Mouse (Mus musculus): ENCODE data around the gene Tnrc6b. TPM values are rescaled to one million over a fixed set of nuclear protein-coding genes. Genes with fewer than 3 reads are reported as not detected.

The Tnrc6b gene
- total and polyA plus RNA-seq, 3 experiments = 7.8 to 13.9 (median 8.0) TPM

DNA sequence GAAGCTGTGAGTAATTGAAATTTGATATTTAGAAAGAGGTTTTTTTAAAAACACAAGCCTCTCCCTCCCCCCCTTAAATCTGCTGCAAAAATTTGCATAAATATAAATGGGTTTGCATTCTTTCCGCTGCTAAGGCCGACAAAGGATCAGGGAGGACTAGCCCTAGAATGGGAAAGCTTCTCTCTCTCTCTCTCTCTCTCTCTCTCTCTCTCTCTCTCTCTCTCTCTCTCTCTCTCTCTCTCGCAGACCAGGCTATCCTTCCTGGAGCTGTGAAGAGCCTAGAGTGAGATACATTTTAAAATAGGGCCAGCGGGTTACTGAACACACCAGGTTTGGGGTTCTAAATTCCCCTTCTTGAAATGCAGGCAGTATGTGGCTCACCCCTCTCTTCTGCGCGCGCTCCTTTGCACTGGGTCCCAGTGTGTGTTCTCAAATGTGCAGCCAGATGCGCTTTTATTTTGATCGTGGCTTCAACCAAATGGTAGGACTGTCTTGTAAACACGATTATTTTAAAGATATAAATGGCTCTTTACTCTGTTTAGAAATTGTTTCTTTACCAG, 88.0 kb downstream of the Tnrc6b start (continued):
- TF ChIP-seq ETS1 (IDR thresholded peaks at IDR 0.05; ENCODE audit: low read depth, low read length) = peak; percentile 36; the same call in 1 of the 2 replicates
- TF ChIP-seq MAZ (IDR thresholded peaks at IDR 0.05; ENCODE audit: low read depth, low read length) = no peak

DNA sequence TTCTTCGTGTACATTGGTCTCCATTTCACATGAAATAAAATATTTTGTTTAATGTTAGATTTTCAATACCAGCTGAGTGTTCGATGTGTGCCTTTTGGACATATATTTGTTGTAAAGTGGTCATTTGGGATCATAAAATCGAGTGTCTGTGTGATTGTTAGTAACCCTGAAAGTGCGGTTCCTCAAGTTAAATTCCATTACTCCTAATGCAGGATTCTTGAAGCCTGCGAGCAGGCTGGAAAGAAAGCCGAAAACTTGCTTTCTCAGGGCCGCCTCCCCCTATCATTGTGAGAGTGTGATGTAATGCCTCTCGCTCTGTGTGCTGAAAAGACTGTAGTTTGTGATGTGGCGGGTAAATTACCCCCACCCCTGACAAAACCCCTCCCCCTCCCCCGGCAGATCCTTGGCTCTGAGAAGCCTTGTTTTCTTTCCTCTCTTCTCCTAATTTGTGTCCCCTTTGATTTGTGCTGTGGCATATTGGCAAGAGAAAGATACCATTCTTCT, 88.6 kb downstream of the Tnrc6b start:
- peak overlapping the region; percentile 85 for H3K9ac ChIP-seq (ENCODE audit: control insufficient read depth, low read depth, low read length, poor library complexity, severe bottlenecking)
- H3K79me2 ChIP-seq (ENCODE audit: control insufficient read depth, insufficient read depth, low read length, poor library complexity) = peaks cover 37% of the 10 kb centered on the region
- H3K4me1 ChIP-seq (ENCODE audit: control insufficient read depth in 1 of 2, insufficient read depth in 2 of 2, low read length in 2 of 2) = peaks cover 18 to 28% of the 10 kb centered on the region in 2 experiments
- H3K36me3 ChIP-seq (ENCODE audit: control insufficient read depth in 1 of 2, insufficient read depth in 2 of 2, low read length in 2 of 2) = peaks cover 0 to 23% of the 10 kb centered on the region in 2 experiments; a peak in 2 of 4 replicates
- peak overlapping the region; percentile 80 to 85 for H3K4me3 ChIP-seq (ENCODE audit: control insufficient read depth in 1 of 2, insufficient read depth in 1 of 2, low read depth in 2 of 2, low read length in 2 of 2)
- no peaks in the 10 kb centered on the region for H3K9me3 ChIP-seq (replicated peaks; ENCODE audit: insufficient read depth, low read length)
- H3K27ac ChIP-seq (ENCODE audit: control insufficient read depth, low read depth, low read length) = peak overlapping the region; percentile 93
- DNase-seq (ENCODE audit: low read depth, low spot score) = peak; percentile 88
- no peaks in the 10 kb centered on the region for H3K27me3 ChIP-seq (ENCODE audit: control insufficient read depth in 1 of 2, insufficient read depth in 2 of 2, low read length in 2 of 2)
- TF ChIP-seq MYB (IDR thresholded peaks at IDR 0.05; ENCODE audit: low read depth, low read length) (0 out of 2 replicates have a peak, but pooled peaks have one; percentile 11), NELFE (IDR thresholded peaks at IDR 0.05; ENCODE audit: low read depth, low read length) (peak; percentile 31; the same call in 1 of the 2 replicates), SIN3A (IDR thresholded peaks at IDR 0.05; ENCODE audit: low read length) (peak; percentile 57; the same call in 1 of the 2 replicates), MEF2A (IDR thresholded peaks at IDR 0.05; ENCODE audit: extremely low read depth, insufficient replicate concordance, low read depth, low read length, poor library complexity, severe bottlenecking) (0 out of 2 replicates have a peak, but pooled peaks have one; percentile 19), MYC (IDR thresholded peaks at IDR 0.05; ENCODE audit: low read depth, low read length) (no peak), MXI1 (IDR thresholded peaks at IDR 0.05; ENCODE audit: low read depth, low read length) (peak; percentile 38), POLR2AphosphoS2 (IDR thresholded peaks at IDR 0.05; ENCODE audit: low read length) (peak; percentile 42; the same call in 1 of the 2 replicates), RCOR1 (IDR thresholded peaks at IDR 0.05; ENCODE audit: low read depth, low read length) (no peak; the same call in 1 of the 2 replicates), UBTF (IDR thresholded peaks at IDR 0.05; ENCODE audit: borderline replicate concordance, insufficient read depth, low read depth, low read length) (0 out of 2 replicates have a peak, but pooled peaks have one; percentile 7), EP300 (IDR thresholded peaks at IDR 0.05; ENCODE audit: low read depth in 1 of 2, low read length in 2 of 2) (0 out of 4 replicates have a peak, but pooled peaks have one; percentile 17 to 48), CHD1 (IDR thresholded peaks at IDR 0.05; ENCODE audit: low read depth, low read length) (peak; percentile 62), MAZ (IDR thresholded peaks at IDR 0.05; ENCODE audit: low read depth, low read length) (peak; percentile 75), CHD2 (IDR thresholded peaks at IDR 0.05; ENCODE audit: low read length) (peak; percentile 41; the same call in 1 of the 2 replicates), HCFC1 (IDR thresholded peaks at IDR 0.05; ENCODE audit: low read depth, low read length) (peak; percentile 54; the same call in 1 of the 2 replicates), ETS1 (IDR thresholded peaks at IDR 0.05; ENCODE audit: low read depth, low read length) (peak; percentile 85), BHLHE40 (IDR thresholded peaks at IDR 0.05; ENCODE audit: borderline replicate concordance, low read depth, low read length) (0 out of 2 replicates have a peak, but pooled peaks have one; percentile 13), POLR2AphosphoS5 (IDR thresholded peaks at IDR 0.05; ENCODE audit: borderline replicate concordance, low read depth, low read length) (no peak), USF1 (IDR thresholded peaks at IDR 0.05; ENCODE audit: low read depth, low read length) (0 out of 2 replicates have a peak, but pooled peaks have one; percentile 18), MAX (IDR thresholded peaks at IDR 0.05; ENCODE audit: low read length) (peak; percentile 50; the same call in 1 of the 2 replicates), ZKSCAN1 (IDR thresholded peaks at IDR 0.05; ENCODE audit: low read depth, low read length) (no peak), NRF1 (IDR thresholded peaks at IDR 0.05; ENCODE audit: insufficient read depth, low read depth, low read length, poor library complexity, severe bottlenecking) (0 out of 2 replicates have a peak, but pooled peaks have one; percentile 6)

All from MEL (cell line).